Mouse (Mus musculus) testis, adult 2 months (tissue): ENCODE results near the gene Ptprh. TPM values are rescaled to one million over a fixed set of nuclear protein-coding genes. Genes with fewer than 3 reads are reported as not detected.

Source experiments
- H3K27ac ChIP-seq: fragments of 200-500 bp; 2 replicates; pipeline ENCODE4 v1.5.1; 2012; ENCODE audit warnings: low read depth, low read length; ENCODE audit not compliant: control insufficient read depth, insufficient read depth
- H3K27me3 ChIP-seq: fragments of 200-500 bp; 2 replicates; pipeline ENCODE4 v1.6.1; 2012; ENCODE audit warnings: mild to moderate bottlenecking, low read length, moderate library complexity; ENCODE audit not compliant: control insufficient read depth, insufficient read depth
- H3K36me3 ChIP-seq: fragments of 200-500 bp; 2 replicates; pipeline ENCODE4 v1.6.1; 2012; ENCODE audit warnings: mild to moderate bottlenecking, low read length; ENCODE audit not compliant: control insufficient read depth, insufficient read depth
- H3K4me1 ChIP-seq: fragments of 200-500 bp; 2 replicates; pipeline ENCODE4 v1.6.1; 2012; ENCODE audit warnings: low read length; ENCODE audit not compliant: control insufficient read depth, insufficient read depth
- H3K4me3 ChIP-seq: fragments of 200-500 bp; 2 replicates; pipeline ENCODE4 v1.5.1; 2012; ENCODE audit warnings: low read depth, mild to moderate bottlenecking, low read length, moderate library complexity, mixed read lengths; ENCODE audit not compliant: control insufficient read depth
- CTCF ChIP-seq: fragments of 200-500 bp; IDR thresholded peaks from 2 replicates; pipeline ENCODE4 v1.5.1; 2012; ENCODE audit warnings: low read depth, mild to moderate bottlenecking, inconsistent platforms, low read length, moderate library complexity; ENCODE audit not compliant: control insufficient read depth, insufficient read depth, insufficient replicate concordance
- POLR2A ChIP-seq: fragments of 200-500 bp; IDR thresholded peaks from 2 replicates; pipeline ENCODE4 v1.6.1; 2012; ENCODE audit warnings: low read depth, mild to moderate bottlenecking, inconsistent platforms, low read length, moderate library complexity; ENCODE audit not compliant: control insufficient read depth
- polyA plus RNA-seq: library from polyadenylated mRNA; depleted of rRNA; stranded (reverse); fragments of >200 nt; gene quantifications from 2 replicates; pipeline ENCODE4 v1.2.3, GENCODE M21; 2012

Gene Ptprh
- polyA plus RNA-seq, 1 experiment, result 1.8 TPM

GRCm38 (mm10) chr7:4556256-4557166 lies 47.3 kb downstream of the Ptprh start:
- Histone ChIP-seq H3K27me3 (no peaks in the 10 kb centered on the region), H3K4me3 (peak overlapping the region; percentile 32), H3K4me1 (no peaks in the 10 kb centered on the region), H3K36me3 (no peaks in the 10 kb centered on the region), H3K27ac (no peak overlapping the region)
- TF ChIP-seq CTCF (peak; percentile 74; the same call in 1 of the 2 replicates), POLR2A (no peak)

- H3K27me3 ChIP-seq, result no peaks in the 10 kb centered on the region
- TF ChIP-seq POLR2A (no peak), CTCF (no peak)
- peaks cover 25% of the 10 kb centered on the region for H3K4me1 ChIP-seq
- H3K36me3 ChIP-seq, result no peaks in the 10 kb centered on the region
- H3K4me3 ChIP-seq, result peak within 1 kb of the TSS; percentile 32
- H3K27ac ChIP-seq, result no peak within 1 kb of the TSS
These were observed 56.6 kb downstream of the Ptprh start, which contains the start of gene Syt5 for GRCm38 (mm10) chr7:4547221-4547641. TSS of gene Syt5 (minus strand) at chr7:4547541.

- Histone ChIP-seq H3K27ac (no peak overlapping the region), H3K4me1 (peaks cover 31% of the 10 kb centered on the region), H3K4me3 (peak overlapping the region; percentile 32), H3K36me3 (no peaks in the 10 kb centered on the region), H3K27me3 (no peaks in the 10 kb centered on the region)
- TF ChIP-seq CTCF, result no peak
- TF ChIP-seq POLR2A, result no peak
These were observed 57.2 kb downstream of the Ptprh start for GRCm38 (mm10) chr7:4546591-4547131.

GRCm38 (mm10) chr7:4546050-4546449 lies 57.8 kb downstream of the Ptprh start:
- H3K27me3 ChIP-seq, result no peaks in the 10 kb centered on the region
- H3K36me3 ChIP-seq, result no peaks in the 10 kb centered on the region
- no peak overlapping the region for H3K27ac ChIP-seq
- no peak for TF ChIP-seq POLR2A
- no peak for TF ChIP-seq CTCF
- peaks cover 33% of the 10 kb centered on the region for H3K4me1 ChIP-seq
- peak overlapping the region; percentile 32 for H3K4me3 ChIP-seq

- peak overlapping the region; percentile 71 for H3K4me3 ChIP-seq
These were observed 61.8 kb downstream of the Ptprh start for GRCm38 (mm10) chr7:4542013-4542412.

GRCm38 (mm10) chr7:4541344-4541743 lies 62.5 kb downstream of the Ptprh start:
- TF ChIP-seq CTCF, result no peak
- TF ChIP-seq POLR2A, result no peak
- Histone ChIP-seq H3K4me3 (no peak overlapping the region), H3K27ac (no peak overlapping the region), H3K36me3 (no peaks in the 10 kb centered on the region), H3K4me1 (peaks cover 29% of the 10 kb centered on the region), H3K27me3 (no peaks in the 10 kb centered on the region)

More at GRCm38 (mm10) chr7:4542013-4542412, 61.8 kb downstream of the Ptprh start:
- TF ChIP-seq CTCF, result no peak
- no peak for TF ChIP-seq POLR2A
- Histone ChIP-seq H3K36me3 (no peaks in the 10 kb centered on the region), H3K27me3 (no peaks in the 10 kb centered on the region), H3K27ac (0 out of 2 replicates have a peak overlapping the region, but pooled peaks have one; percentile 10), H3K4me1 (peaks cover 36% of the 10 kb centered on the region)

- Histone ChIP-seq H3K27ac (no peak overlapping the region), H3K4me1 (peaks cover 21% of the 10 kb centered on the region), H3K36me3 (no peaks in the 10 kb centered on the region), H3K27me3 (no peaks in the 10 kb centered on the region), H3K4me3 (no peak overlapping the region)
- TF ChIP-seq POLR2A, result no peak
- TF ChIP-seq CTCF, result no peak
These were observed 64.8 kb downstream of the Ptprh start for GRCm38 (mm10) chr7:4539019-4539418.
